Mouse (Mus musculus): ENCODE measurements around the gene Cbl.
"Not testable (repeated sequence)": the region's sequence is repeated elsewhere in the genome, so short reads cannot be mapped to it uniquely, and the experiment has no call there.

Cbl gene

DNA sequence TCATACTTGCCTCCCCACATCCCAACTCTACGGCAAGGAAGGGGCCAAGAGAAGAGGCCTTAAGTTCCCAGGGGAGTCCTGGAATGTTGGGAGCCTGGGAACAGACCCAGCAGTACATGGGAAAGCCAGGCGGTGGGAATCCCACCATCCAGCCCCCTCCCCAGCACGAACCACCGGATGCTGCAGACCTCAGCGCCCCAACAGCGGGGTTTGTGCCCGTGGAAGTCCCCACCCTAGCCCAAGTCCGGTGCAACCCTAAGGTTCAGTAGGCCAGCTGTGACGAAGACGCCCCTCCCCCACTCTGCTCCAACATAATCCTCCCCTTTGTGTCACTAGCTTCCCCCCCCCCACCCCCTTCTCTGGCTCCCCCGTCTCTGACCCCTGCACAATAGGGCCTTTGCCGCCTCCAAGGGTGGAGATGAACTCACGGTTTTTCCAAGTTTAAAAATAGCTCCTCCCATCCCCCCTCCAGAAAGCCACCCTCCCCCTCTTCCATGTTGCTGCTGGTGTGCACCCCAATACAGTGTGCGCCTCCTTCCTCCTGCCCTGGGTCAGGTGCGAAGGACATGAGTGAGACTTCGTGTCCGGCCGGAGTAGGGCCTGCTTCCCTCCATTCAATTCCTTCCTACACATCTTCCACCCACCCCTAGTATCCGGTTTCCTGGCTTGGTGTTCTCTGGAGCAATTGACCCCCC lies 103.1 kb downstream of the Cbl start:
- DNase-seq (ENCODE audit: low read depth, low spot score), result no peak

DNA sequence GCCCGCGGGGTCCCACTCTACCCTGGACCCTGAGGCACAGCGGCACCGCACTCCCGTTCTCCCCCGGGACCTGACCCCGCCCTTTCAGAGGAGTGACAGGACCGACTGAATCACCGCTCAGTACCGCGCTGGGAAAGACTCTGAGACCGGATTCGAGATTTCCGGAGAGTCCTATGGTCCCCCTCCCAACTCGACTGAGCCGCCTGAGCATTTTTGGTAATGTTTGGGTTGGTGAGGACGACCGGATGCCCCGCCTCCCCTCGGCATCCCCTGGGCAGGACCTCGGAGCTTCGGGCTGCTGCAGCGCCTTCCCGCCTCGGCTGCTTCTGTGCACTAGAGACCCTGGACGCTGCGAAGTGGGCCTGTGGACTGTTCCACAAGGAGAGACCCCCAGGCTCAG lies 103.8 kb downstream of the Cbl start:
- DNase-seq (ENCODE audit: low read depth, low spot score), result no peak

DNA sequence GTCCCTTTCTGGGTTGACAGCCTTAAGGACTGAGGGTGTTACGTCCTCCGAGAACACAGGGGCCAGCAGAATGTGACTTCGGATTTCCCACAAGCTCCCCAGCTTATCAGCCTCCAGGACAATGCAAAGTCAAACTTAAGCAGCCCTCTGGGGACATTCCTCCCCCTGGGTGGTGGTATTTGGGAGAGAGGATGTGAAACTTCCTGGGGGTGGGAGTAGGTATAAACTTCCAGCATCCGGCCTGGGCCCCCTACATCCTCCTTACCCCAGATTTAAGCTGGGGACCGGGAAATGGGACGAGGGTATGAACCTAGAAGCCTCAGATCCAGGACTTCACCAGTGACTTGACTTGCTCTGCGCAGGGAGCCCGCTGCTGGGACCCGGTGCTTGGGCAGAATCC lies 104.2 kb downstream of the Cbl start:
- no peak for DNase-seq (ENCODE audit: low read depth, low spot score)

DNA sequence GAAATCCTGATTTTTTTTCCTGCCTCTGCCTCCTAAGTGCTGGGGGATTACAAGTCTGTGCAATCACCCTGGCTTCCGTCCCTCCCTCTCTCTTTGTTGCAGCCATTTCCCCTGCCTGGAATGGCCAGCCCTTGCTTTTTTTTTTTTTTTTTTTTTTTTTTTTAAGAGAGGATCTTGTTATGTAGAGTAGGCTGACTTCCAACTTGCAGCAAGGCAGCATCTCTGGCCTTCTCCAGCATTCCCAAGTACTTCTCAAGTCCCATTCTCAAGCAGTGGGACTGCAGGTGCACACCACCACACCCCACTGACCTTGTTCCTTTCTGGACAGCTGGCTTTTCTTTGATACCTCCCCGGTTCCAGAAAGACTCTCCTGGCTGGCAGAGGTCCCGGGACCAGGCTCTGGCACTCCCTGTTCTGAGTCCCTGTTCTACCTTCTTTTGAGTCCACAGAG lies 106.5 kb downstream of the Cbl start:
- DNase-seq (ENCODE audit: low read depth, low spot score), result no peak

DNA sequence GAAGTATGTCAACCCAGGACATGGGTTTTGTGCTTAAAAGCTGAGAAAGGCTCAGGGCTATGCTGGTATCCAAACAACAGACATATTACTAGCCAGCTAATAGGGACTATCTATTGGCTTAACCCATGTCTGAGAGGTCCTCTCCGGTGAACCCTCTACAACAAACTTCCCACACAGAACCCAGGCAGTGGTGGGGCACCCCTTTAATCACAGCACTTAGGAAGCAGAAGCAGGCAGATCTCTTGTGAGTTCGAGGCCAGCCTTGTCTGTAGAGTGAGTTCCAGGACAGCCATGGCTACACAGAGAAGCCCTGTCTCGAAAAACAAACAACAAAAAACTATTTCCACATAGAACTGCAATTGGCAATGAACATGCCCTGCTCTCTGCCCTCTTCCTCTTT lies 107.1 kb downstream of the Cbl start:
- DNase-seq (ENCODE audit: low read depth, low spot score), result no peak

DNA sequence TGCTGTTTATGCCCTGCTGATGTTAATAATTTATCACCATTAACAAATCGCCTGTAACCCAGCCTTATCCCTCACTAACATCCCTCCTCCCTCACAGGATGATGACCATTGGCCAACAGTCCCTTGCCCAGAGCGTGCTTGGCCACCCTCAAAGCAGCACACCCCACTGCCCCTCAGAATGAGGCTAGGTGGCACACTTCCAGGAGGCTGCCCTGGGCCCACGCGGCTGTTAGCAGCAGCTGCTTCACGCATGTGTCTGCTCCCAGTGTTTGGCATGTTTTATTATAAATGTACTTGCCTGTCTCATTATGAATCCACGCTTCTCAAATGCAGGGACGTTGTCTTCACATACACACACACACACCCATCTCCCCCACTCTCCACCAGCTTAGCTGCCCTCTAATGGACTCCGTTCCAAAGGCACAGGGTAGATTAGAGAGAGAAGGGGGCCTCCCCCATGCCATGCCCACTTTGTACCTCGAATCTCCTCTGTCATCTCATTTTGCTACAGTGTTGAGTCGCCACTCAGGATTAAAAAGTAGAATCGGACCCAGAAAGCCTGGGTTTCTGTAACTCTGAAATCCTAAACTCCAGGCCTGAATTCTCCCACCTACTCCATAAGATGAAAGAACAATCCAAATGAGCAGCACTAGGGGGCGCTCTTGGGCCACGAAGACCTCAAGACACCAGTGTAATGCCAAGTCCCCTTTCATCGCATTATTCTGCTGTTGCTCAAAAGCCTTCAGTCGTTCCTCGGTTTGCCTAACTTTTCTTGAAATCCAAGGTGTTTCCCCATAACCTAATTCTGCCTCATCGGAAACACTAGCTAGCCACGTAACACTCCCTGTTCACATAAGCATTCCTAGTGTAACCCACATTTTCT lies 108.1 kb downstream of the Cbl start:
- peak; percentile 75 for DNase-seq (ENCODE audit: low read depth, low spot score)

DNA sequence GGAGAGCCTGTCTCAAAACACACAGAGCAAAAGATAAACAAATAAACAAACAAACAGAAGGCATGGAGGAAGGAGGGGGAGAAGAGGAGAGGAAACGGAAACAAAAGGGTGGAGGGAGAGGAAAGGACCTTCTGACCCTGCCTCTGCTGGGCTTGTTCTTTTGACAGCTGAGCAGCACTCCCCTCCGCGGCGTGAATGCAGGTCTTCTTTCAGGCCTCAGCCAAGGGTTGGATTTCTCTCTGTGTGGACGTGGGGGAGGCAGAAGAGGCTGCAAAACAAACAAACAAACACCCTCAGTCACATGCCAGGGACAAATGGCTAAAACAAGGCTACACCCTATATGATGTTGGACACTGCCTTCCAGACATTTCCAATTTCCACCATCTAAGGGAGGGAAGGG lies 108.8 kb downstream of the Cbl start:
- no peak for DNase-seq (ENCODE audit: low read depth, low spot score)

DNA sequence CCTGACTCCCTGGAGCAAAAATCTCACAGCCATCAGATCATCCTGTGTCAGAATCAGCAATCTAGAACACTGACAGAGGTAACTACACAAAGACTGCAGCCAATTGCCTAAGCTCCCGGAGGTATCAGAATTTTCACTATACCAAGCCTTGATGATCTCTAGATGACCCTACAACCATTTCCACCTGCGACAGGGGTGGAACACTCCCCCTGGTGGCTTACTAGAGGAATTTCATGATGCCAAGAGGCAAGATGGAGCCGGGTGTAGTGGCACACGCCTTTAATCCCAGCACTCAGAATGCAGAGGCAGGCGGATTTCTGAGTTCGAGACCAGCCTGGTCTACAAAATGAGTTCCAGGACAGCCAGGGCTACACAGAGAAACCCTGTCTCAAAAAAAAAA lies 109.5 kb downstream of the Cbl start:
- DNase-seq (ENCODE audit: low read depth, low spot score), result no peak

DNA sequence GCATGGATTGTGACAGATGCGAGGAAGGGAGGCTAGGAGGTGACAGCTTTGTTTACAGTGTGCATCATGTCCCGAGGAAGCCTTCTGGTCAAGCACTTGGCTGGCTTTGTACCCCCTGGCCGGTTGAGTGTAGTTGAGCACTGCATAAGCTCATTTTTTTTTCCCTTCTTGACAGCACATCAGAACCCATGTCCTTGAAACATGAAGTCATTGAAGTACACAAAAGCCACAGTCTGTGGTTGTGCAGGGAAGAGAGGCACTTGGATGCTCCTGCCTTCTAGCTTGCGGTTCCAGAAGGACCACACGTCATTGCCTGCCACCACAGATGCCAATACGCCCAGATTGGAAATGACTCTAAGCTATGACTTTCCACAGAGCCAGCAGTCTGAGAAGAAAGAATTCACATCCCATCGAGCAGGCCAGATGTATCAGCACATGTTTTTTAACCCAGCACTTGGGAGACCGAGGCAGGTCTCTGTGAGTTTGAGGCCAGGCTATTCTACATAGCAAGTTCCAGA lies 113.8 kb downstream of the Cbl start:
- no peak for DNase-seq (ENCODE audit: low read depth, low spot score)

DNA sequence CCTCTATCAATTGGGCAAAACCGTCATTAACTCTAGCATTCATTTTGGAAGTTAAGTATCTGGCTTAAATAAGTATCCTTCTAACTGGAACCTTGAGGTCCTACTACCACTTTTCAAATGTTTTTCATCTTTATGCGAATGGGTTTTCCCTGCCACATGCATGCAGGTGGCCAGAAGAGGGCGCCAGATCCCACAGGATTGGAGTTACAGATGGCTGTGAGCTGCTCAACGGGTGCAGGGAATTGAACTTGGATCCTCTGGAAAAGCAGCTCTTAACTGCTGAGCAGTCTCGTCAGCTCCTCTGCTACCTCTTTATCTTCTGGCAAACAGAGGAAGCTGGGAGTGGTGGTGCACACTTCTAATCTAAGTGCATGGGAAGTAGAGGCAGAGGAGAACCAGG lies 114.8 kb downstream of the Cbl start:
- no peak for DNase-seq (ENCODE audit: low read depth, low spot score)

DNA sequence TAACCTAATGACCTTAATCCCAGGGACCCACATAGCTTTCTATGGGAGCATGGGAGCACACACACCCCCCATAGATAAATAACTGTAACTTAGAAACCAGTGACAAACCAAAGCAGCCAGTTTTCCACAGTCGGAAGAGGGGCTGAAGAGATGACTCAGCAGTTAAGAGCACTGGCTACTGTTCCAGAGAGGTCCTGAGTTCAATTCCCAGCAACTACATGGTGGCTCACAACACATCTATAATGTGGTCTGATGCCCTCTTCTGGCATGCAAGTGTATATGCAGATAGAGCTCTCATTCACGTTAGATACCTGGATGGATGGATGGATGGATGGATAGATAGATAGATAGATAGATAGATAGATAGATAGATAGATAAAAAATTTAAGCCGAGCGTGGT lies 117.7 kb downstream of the Cbl start:
- no peak for DNase-seq (ENCODE audit: low read depth, low spot score)

DNA sequence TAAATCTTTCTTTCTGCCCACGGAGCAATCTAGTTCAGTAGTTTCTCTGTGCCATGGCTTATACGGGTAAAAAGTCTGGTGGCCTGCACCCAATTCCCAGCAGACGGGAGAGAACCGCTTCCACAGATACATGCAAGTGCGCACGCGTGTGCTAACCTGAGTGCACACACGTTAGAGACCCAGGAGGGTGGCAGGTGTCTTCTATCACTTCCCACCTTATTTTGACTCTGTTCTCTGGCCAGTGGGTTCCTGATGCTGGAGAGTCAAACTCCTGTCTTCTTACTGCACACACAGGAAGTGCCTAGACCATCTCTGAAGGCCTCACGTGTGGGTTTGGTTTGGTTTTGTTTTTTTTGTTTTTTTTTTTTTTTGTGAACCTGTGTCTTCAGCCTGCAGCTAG lies 118.2 kb downstream of the Cbl start:
- no peak for DNase-seq (ENCODE audit: low read depth, low spot score)

DNA sequence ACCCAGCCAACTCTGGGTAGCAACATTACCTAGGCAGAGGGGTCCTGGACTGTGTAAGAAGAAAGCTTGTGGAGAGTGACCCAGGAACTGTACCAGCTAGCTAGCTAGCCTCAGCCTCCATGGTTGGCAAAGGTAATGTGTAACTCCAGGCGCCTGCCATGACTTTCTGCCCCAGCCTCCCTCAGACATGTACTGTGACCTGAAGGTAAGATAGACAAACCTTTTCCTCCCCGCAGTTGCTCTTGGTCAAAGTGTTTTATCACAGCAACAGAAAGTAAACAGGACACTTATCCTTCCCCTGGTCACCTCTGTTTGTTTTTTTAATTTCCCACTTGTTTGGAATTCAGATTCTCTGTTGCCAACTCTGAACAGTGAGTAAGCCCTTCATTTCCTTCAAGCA lies 119.4 kb downstream of the Cbl start:
- DNase-seq (ENCODE audit: low read depth, low spot score), result no peak

DNA sequence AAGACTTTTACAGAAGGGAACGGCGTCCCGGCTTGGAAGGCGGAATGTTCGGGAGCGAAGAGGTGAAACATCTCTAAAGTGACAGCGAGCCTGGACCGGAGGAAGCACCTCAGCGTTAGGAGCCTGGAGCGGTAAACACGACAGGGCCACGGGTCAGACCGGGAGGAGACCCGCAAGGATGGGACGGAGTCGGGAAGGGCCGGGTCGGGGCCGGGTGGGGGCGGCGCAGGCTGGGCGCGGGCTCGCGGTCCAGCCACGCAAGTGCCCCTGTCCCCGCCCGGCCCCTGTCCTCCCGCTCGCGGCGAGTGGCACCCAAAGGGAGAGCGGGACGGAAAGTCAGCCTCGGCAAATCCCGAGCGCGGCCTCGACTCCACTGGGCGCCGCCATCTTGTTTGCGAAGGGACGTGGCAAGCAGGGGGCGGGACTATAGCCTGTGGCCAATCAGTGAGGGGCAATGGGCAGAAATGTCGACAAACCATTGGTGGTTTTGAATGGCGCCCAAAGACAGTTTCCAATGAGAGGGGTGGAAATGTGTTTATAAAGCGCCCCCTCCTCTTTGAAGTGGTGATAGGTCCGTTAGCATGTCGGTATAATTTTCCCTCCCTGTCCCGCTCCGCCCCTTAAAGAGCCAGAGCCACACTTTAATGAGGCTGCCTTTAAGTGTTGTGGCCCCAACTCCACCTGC lies 120.6 kb downstream of the Cbl start, which contains the start of the genes Gm49380 and Rnf26:
TSS of gene Gm49380 (minus strand) at position 396 of the 685 bp plus-strand sequence.
TSS of gene Rnf26 (minus strand) at position 413 of the 685 bp plus-strand sequence.
- DNase-seq (ENCODE audit: low read depth, low spot score), result peak; percentile 99

DNA sequence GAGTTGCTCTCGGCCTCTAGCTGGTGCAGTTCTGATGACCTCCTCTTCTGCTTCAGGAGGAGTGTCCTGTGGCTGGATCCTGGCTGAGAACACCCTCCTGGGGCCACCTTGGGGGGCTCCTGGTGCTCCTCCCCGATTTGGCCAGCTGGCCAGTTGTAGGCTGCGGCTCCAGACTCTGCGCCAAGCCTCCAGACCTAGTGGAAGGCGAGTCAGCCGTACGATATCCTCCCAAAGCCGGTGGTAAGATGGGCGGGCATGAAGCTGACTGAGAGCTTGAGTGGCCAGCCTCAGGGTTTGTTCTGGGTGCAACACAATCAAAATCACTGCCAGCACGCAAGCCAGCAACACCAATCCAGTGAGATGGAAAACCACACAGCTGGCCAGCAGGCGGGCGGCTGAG lies 121.9 kb downstream of the Cbl start:
- not testable (repeated sequence) for DNase-seq (ENCODE audit: low read depth, low spot score)

DNA sequence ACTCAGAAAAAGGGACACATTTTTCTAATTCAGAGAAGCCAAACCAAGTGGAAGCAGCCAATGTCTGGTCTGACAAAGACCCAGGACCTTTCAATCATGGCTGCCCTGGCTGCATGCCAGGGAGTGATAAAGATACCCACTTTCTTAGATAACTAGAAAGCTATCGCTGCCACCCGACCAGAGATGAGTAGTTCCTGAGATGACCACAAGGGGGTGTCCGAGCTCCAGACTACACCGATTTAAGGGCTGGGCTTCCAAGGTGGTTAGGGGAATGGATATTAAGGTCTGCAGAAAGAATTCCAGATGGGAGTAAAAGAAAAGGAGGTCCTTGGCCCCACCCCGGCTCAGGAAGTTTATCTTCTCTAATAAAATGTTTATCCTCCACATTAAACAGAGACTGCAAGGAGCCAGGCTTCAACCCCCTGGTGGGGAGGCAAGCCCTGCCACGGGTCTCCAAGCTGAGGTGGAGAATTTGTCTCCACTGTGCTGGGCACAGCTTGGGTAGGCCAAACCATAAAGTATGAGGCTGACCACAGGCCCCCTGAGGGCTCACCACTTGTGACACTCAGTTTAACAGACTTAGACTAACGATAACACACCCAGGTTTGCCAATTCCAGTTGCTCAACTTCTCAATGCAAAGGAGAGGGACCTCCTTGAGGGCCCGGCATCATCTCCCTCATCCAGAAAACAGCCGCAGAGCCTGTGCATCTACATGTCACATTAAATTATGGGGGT lies 124.3 kb downstream of the Cbl start:
- no peak for DNase-seq (ENCODE audit: low read depth, low spot score)

DNA sequence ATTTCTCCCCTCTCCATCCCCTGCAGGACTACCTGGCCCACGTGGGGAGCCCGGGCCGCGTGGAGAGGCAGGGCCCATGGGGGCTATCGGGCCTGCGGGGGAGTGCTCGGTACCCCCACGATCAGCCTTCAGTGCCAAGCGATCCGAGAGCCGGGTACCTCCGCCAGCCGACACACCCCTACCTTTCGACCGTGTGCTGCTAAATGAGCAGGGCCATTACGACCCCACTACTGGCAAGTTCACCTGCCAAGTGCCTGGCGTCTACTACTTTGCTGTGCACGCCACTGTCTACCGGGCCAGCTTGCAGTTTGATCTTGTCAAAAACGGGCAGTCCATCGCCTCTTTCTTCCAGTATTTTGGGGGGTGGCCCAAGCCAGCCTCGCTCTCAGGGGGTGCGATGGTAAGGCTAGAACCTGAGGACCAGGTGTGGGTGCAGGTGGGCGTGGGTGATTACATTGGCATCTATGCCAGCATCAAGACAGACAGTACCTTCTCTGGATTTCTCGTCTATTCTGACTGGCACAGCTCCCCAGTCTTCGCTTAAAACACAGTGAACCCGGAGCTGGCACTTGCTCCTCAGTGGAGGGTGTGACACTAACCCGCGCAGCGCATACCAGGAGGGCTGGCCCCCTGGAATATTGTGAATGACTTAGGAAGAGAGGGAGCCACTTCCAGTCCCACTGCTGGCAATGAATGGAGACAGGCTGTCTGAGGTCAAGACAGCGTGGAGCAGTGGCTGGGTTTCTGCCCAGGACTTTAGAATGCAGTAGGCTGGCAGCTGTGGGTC lies 125.4 kb downstream of the Cbl start:
- DNase-seq (ENCODE audit: low read depth, low spot score), result no peak

DNA sequence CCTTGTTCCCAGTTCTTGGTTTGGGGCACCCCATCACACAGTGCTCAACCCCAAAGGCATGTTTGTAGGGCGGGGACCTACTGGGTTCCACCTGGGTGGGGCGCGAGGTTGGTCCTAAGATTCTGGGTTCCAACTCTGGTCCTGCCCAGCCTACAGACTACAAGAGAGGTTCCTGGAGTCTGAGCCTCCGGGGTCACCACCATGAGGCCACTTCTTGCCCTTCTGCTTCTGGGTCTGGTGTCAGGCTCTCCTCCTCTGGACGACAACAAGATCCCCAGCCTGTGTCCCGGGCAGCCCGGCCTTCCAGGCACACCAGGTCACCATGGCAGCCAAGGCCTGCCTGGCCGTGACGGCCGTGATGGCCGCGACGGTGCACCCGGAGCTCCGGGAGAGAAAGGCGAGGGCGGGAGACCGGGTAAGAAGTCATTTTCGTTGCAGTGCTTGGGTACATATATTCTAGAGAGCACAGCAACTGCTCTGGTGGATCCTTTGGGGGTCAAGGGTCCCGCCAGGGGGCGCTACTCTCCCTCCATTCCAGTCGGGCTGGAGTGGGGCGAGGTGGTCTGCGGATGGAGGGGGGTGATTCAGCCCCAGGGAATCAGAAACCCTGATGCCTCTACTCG lies 126.2 kb downstream of the Cbl start:
- DNase-seq (ENCODE audit: low read depth, low spot score), result no peak

DNA sequence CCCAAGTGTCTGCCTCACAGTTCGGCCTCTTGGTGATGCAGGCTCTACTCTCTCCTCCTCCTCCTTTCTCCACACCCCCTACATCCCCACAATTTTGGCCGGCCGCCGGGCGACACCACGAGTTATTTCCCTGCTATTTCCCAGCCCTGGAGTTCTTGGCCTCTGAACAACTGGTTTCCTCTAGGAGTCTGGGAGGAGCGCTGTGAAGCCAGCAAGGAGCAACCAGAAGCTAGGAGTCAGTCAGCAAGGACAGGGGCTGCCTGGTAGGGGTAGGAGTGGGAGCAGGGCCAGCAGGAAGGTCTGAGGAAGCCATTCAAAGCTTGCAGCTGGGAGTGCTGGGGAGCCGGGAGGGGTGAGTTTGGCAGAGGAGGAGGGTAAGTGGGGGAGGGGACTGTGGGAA lies 126.7 kb downstream of the Cbl start, which contains the start of gene C1qtnf5:
TSS of gene C1qtnf5 (plus strand) at position 136 of the 400 bp plus-strand sequence.
- peak; percentile 45 for DNase-seq (ENCODE audit: low read depth, low spot score)

DNA sequence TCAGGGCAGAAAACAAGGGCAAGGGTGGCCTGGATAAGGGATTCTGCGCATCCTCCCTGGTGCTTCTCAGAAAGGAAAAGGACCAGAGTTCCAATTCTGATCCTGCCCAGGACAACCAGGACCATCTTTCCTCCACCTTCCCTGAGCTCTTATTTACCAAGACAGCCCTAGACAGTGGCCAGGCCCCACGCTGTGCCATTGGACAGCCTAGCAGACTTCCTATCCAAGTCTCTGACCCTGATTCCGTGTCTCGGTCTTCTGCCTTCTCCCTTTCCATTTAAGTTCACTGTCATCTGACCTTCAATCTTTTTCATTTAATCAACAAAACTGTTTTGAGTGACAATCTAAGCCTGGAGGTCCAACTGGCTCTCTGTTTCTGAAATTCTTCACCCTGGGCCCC lies 127.3 kb downstream of the Cbl start:
- DNase-seq (ENCODE audit: low read depth, low spot score), result no peak

All from brain, embryonic 18.5 days (tissue).